Comparison of ENCODE assay signal across 21 mouse cellular contexts in genomic region chr2:86926557-86926956, GRCm38 (mm10). TPM values are rescaled to one million over a fixed set of nuclear protein-coding genes. Genes with fewer than 3 reads are reported as not detected.
"Had no signal": no experiment of that assay in that cellular context is flagged by ENCODE, and none has a peak within 500 bp of the region (broad histone marks: within the 10 kb centered on the region; RNA-seq: fewer than 3 reads in every experiment).

No protein-coding gene starts in this region.

- DNase-seq: kidney, adult 2 months; kidney, postnatal 25 days; layer of hippocampus, adult 9-11 months; liver, postnatal 0 days; lung, embryonic 14.5 days; thymus, postnatal 36 days had no signal

- ATAC-seq: intestine, postnatal 0 days; liver, postnatal 0 days; lung, postnatal 0 days; midbrain, embryonic 15.5 days had no signal

- H3K27ac ChIP-seq: kidney, postnatal 0 days; layer of hippocampus, adult 2 months; limb, embryonic 12.5 days; limb, embryonic 15.5 days; liver, embryonic 14.5 days; macrophage; midbrain, embryonic 12.5 days; midbrain, embryonic 15.5 days; neural tube, embryonic 12.5 days; neural tube, embryonic 15.5 days had no signal

- H3K4me3 ChIP-seq: layer of hippocampus, adult 2 months; limb, embryonic 12.5 days; limb, embryonic 15.5 days; midbrain, embryonic 12.5 days; midbrain, embryonic 15.5 days; neural tube, embryonic 12.5 days; neural tube, embryonic 15.5 days had no signal

RNA-seq across cellular contexts. Expression of gene Olfr1098, which starts 2.2 kb away (rescaled TPM):
- total RNA-seq: layer of hippocampus, adult 2 months; layer of hippocampus, postnatal 25 days; left cerebral cortex, postnatal 25 days; megakaryocyte, adult 5-6 weeks had no signal

RNA-seq across cellular contexts. Expression of gene Olfr1099, which starts 33.9 kb away (rescaled TPM):
- total RNA-seq: layer of hippocampus, adult 2 months; layer of hippocampus, postnatal 25 days; left cerebral cortex, postnatal 25 days; megakaryocyte, adult 5-6 weeks had no signal

RNA-seq across cellular contexts. Expression of gene Olfr1097, which starts 34.5 kb away (rescaled TPM):
- total RNA-seq: layer of hippocampus, adult 2 months; layer of hippocampus, postnatal 25 days; left cerebral cortex, postnatal 25 days; megakaryocyte, adult 5-6 weeks had no signal

RNA-seq across cellular contexts. Expression of gene Gm13723, which starts 52.0 kb away (rescaled TPM):
- total RNA-seq: layer of hippocampus, adult 2 months; layer of hippocampus, postnatal 25 days; left cerebral cortex, postnatal 25 days; megakaryocyte, adult 5-6 weeks had no signal

RNA-seq across cellular contexts. Expression of gene Olfr1100, which starts 53.2 kb away (rescaled TPM):
- total RNA-seq: layer of hippocampus, adult 2 months; layer of hippocampus, postnatal 25 days; left cerebral cortex, postnatal 25 days; megakaryocyte, adult 5-6 weeks had no signal
